Mouse (Mus musculus) right cerebral cortex, postnatal 25 days (tissue): ENCODE measurements at regions not wholly inside any gene's neighbourhood (a gene's known extent, or its start where the extent isn't known, plus 50 kb on each side); places are given as distances from the start of the nearest gene placed in this dataset.

Experiments used
- DNase-seq: peaks from one replicate; pipeline ENCODE4 v3.0.0; 2022

GRCm38 (mm10) chr11:111599456-111599855 is 533.5 kb downstream of the Kcnj2 start:
- DNase-seq = no peak

GRCm38 (mm10) chr11:111605146-111605545 is 539.2 kb downstream of the Kcnj2 start:
- no peak for DNase-seq

- DNase-seq = no peak
Observed at GRCm38 (mm10) chr11:111610522-111611015, 544.6 kb downstream of the Kcnj2 start.

- no peak for DNase-seq
Observed at GRCm38 (mm10) chr11:111643603-111644002, 577.6 kb downstream of the Kcnj2 start.

- no peak for DNase-seq
Observed at GRCm38 (mm10) chr11:111652882-111653281, 586.9 kb downstream of the Kcnj2 start.

DNA sequence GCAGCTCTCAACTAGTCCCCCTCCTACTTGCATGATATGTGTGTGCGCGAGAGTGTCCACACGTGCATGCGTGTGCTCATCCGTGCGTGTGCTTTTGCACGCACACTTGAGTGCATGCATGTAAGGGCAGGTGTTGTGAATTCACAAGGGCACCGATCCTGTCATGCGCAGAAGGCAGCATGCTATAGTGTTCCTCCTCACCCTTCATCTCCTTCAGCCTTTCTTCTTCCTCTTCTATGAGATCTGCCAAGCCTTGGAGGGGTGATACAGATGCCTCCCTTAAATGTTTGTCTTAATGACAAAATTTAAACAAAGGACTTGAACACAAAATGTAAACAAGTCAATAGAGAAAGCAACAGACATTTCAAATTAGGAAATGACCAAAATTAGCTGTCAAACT is 591.8 kb downstream of the Kcnj2 start:
- DNase-seq = no peak

DNA sequence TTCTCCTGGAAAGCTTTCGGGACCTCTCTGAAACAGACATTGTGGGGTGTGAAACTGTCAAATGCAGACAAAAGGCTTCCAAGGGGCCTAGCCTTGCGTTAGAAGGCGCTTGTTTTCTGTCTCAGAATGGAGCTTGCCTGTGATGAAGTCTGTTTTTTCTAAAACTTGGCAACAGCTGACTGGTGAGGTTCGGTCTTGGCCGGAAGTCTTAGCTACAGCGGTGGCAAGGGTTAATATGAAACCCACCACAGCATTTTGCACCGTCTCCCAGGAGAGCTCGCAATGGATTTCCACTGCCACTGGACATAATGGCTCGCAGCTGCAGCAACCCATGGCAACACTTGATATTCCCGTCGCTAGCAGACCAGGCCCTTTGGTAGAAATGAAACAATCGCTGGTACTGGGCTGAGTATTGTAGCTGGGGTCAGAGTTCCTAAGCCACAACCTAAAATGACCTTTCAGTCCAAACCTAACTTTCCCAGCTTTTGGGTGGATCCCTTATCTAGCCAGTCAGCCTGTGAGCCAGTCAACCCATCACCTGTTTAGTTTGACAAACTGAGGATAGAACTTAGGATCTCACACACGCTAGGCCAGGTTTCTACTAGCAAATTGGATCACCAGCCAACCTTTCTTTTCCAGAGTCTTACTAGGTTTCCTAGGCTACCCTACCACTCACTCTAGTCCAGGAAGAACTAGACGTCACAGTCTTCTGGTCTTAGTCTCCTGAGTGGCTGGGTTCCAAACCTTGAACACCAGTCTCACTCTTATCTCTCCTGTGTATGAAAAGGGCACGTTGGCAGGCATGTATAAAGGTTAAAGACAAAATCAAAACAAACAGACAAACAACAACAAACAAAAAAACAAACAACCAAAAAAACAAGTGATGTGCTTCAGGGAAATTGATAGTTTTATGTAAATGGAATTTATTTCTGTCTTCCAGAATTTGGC is 592.7 kb downstream of the Kcnj2 start:
- DNase-seq = no peak

- DNase-seq = no peak
Observed at GRCm38 (mm10) chr11:111663269-111663668, 597.3 kb downstream of the Kcnj2 start.

- DNase-seq = no peak
Observed at GRCm38 (mm10) chr11:111666336-111666735, 600.4 kb downstream of the Kcnj2 start.

DNA sequence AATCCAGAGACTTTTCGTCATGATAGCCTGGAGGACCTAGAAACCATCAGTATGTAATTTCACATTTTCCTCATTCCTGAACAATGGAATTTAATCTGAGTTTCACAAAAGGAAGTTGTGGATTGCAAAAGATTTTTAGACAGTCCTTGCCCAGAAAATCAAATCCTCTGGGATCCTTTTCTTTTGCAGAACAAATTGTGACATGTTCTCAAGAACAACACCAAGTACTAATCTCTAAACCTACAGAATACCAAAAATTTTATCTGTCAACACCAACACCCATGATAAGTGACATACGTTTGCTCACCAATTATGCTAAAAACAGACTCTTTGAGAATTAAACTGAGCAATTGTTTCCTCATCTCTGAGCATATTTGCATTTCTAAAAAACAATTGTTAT is 605.9 kb downstream of the Kcnj2 start:
- DNase-seq = no peak

- DNase-seq = no peak
Observed at GRCm38 (mm10) chr11:111675673-111676072, 609.7 kb downstream of the Kcnj2 start.

DNA sequence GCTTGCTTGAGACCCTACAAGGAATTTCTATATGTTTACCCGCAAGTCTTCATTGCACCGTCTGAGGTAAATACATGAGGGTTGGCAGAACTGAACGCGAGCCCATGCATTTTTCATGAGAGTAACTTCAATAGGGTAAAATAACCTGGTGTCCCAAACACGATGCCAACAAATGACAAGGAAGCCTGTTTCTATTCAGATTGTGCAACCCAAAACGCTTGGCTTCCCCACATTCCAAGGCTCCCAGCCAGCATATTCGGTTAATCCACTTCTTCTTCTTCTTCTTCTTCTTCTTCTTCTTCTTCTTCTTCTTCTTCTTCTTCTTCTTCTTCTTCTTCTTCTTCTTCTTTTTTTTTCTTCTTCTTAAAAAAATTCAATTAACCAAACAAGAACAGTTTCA is 616.4 kb downstream of the Kcnj2 start:
- no peak for DNase-seq

DNA sequence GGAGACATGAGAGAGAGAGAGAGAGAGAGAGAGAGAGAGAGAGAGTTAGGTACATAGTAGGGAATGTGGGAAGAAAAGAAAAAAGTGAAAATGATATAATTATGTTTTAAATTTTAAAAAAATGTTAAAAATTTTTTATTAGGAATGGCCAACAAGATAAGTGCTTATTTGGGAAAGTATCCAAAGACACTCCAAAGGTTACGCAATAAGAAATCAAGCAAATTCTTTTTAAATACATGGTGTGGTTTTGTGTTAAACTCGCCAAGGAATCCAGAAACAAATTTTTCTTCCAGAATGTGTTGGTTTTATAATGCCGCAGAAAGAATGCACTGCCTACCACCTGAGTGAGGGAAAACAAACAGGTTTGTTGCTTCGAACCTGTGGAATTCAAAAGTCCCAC is 617.9 kb downstream of the Kcnj2 start:
- no peak for DNase-seq

DNA sequence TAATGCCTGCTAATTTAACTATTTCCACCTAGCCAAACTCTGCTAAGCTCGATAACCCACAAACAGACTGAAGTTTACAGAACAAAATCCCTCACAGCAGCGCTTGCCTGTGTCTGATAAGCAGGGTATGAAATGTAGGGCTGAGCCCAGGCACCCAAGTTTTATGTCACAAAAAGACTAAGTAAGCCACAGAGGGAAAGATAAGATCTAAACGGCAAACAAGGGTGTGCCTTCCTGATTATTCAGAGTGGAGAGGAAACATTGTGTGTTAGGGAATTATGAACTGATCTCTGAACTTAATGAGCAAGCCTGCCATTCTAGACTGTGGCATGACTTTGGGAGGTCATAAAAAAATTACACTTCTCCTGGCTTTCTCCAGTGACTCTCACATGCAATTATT is 621.8 kb downstream of the Kcnj2 start:
- DNase-seq = no peak

- no peak for DNase-seq
Observed at GRCm38 (mm10) chr11:111688186-111688860, 622.4 kb downstream of the Kcnj2 start.

DNA sequence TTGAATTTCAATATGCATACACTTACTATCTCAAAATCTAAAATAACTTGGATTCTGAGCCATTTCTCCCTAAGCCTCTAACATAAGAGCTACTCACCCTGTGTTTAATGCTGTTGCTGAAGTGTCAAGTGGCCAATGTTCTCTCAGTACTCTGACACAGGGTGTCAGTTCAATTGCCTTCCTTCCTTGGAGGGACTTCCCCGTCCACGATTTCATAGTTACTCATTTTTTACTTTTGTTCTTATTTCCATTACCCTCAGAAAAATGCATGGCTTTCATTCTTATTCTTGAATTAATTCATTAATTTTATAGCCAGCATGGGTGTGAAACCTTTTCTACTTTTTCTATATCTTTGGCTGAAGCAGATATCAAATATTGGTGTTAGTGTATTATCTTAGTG is 623.9 kb downstream of the Kcnj2 start:
- no peak for DNase-seq

DNA sequence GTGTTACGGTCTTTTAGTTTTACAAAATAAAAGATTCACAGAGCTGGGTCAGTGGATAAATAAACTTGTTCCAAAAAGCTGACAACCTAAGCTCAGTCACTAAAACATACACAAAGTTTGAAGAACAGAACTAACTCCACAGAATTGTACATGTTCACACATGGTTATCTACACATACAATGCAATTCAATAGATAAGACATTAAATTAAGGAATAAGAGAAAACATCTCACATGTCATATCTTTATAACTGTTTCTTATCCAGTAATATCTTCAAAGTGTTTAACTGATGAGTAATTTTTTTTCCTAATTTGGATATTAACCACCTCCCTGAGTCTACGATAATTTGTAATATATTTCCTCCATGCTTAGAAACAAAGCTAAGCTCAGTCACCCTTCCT is 625.5 kb downstream of the Kcnj2 start:
- no peak for DNase-seq

DNA sequence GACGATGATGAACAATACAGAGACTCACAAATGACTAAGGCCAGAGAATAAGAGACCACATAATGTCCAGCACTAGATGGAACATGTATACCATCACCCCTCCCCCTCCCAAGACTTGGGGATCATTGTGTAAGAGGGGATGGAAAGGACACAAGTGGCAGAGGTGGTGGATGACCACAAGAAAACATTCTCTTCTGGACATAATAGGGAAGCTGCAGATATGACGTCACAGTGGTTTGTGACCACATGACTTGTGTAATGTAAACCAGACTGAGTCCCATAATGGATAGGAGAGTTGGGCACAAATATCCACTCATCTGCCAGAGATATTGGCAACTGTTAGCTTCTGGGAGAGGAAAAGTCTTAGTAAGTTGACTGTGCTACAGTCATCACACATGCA is 630.7 kb downstream of the Kcnj2 start:
- no peak for DNase-seq

GRCm38 (mm10) chr11:111699862-111700261 is 633.9 kb downstream of the Kcnj2 start:
- DNase-seq = peak; percentile 13

- DNase-seq = no peak
Observed at GRCm38 (mm10) chr11:111706882-111707281, 640.9 kb downstream of the Kcnj2 start.

- no peak for DNase-seq
Observed at GRCm38 (mm10) chr11:111715401-111715800, 649.4 kb downstream of the Kcnj2 start.

DNA sequence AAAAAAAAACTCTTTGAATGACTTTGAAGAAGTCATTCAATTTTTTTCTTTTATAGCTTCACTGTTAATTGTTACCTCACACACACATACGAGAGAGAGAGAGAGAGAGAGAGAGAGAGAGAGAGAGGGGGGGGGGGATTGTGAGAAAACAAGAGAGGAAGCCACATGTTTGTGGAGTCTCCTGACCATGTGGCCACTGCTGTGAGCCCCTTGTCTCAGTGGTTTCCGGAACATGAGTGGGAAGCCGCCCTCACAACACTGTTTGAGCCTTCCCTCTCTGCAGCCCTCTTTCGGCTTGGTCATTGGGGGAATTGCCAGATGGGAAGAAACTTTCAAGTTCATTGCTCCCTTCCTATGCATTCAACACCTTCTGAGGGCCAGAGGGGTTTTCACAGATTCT is 656.3 kb downstream of the Kcnj2 start:
- DNase-seq = no peak

DNA sequence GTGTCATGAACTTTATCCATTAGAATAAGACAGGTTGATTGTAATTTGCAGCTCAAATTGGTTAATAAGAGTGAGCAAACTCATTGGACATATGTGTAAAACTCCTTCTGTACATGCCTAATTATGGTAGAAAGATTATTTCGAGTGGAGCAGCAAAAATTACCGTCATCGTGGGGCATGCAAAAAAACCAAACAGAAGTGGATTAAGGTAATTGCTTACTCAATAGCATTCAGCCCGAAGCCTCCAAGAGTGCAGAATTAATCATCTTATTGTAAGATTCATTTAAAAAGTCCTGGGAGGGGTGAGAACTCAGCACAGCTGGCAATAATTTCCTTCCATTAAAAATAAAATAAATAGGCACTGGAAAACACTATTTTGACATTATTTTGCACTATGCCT is 662.2 kb downstream of the Kcnj2 start:
- DNase-seq = no peak

GRCm38 (mm10) chr11:111732096-111732495 is 666.1 kb downstream of the Kcnj2 start:
- DNase-seq = no peak
